Mouse (Mus musculus): Measurements from ENCODE around the gene Tcf7l2.

- TF ChIP-seq CTCF (IDR thresholded peaks at IDR 0.05; ENCODE audit: low read depth) (no peak), EP300 (IDR thresholded peaks at IDR 0.05; ENCODE audit: low read depth) (no peak)
These were observed 3.6 kb downstream of the Tcf7l2 start for GRCm38 (mm10) chr19:55745192-55745578.

All from heart, postnatal 0 days (tissue).